Mouse (Mus musculus): Measurements from ENCODE around the gene Elovl6. TPM values are rescaled to one million over a fixed set of nuclear protein-coding genes. Genes with fewer than 3 reads are reported as not detected.

Elovl6 gene
- total RNA-seq, 2 experiments from 2014 or later: 11.8 to 22.7 TPM

- ATAC-seq (replicated peaks; ENCODE audit: poor library complexity): no peak
Measured at GRCm38 (mm10) chr3:129639701-129640100, 107.5 kb downstream of the Elovl6 start.

- no peak for ATAC-seq (replicated peaks; ENCODE audit: poor library complexity)
Measured at GRCm38 (mm10) chr3:129640211-129641000, 108.3 kb downstream of the Elovl6 start.

GRCm38 (mm10) chr3:129641621-129642020 is 109.5 kb downstream of the Elovl6 start:
- ATAC-seq (replicated peaks; ENCODE audit: poor library complexity): no peak

GRCm38 (mm10) chr3:129645409-129645808 is 113.3 kb downstream of the Elovl6 start:
- no peak for ATAC-seq (replicated peaks; ENCODE audit: poor library complexity)

- ATAC-seq (replicated peaks; ENCODE audit: poor library complexity): no peak
Measured at GRCm38 (mm10) chr3:129646781-129647180, 114.6 kb downstream of the Elovl6 start.

GRCm38 (mm10) chr3:129647312-129647711 is 115.2 kb downstream of the Elovl6 start:
- ATAC-seq (replicated peaks; ENCODE audit: poor library complexity): no peak

GRCm38 (mm10) chr3:129648598-129648997 is 116.4 kb downstream of the Elovl6 start:
- no peak for ATAC-seq (replicated peaks; ENCODE audit: poor library complexity)

GRCm38 (mm10) chr3:129649586-129650292 is 117.6 kb downstream of the Elovl6 start:
- no peak for ATAC-seq (replicated peaks; ENCODE audit: poor library complexity)

- ATAC-seq (replicated peaks; ENCODE audit: poor library complexity): no peak
Measured at GRCm38 (mm10) chr3:129650293-129650612, 118.1 kb downstream of the Elovl6 start.

- no peak for ATAC-seq (replicated peaks; ENCODE audit: poor library complexity)
Measured at GRCm38 (mm10) chr3:129650931-129651330, 118.8 kb downstream of the Elovl6 start.

GRCm38 (mm10) chr3:129651765-129652164 is 119.6 kb downstream of the Elovl6 start:
- no peak for ATAC-seq (replicated peaks; ENCODE audit: poor library complexity)

- no peak for ATAC-seq (replicated peaks; ENCODE audit: poor library complexity)
Measured at GRCm38 (mm10) chr3:129652476-129652875, 120.3 kb downstream of the Elovl6 start.

GRCm38 (mm10) chr3:129656540-129656939 is 124.4 kb downstream of the Elovl6 start:
- ATAC-seq (replicated peaks; ENCODE audit: poor library complexity): no peak

GRCm38 (mm10) chr3:129657222-129657621 is 125.1 kb downstream of the Elovl6 start:
- ATAC-seq (replicated peaks; ENCODE audit: poor library complexity): no peak

- ATAC-seq (replicated peaks; ENCODE audit: poor library complexity): peak; percentile 60; the same call in 1 of the 2 replicates
Measured at GRCm38 (mm10) chr3:129657775-129658174, 125.6 kb downstream of the Elovl6 start.

- peak; percentile 92 for ATAC-seq (replicated peaks; ENCODE audit: poor library complexity)
Measured at GRCm38 (mm10) chr3:129658776-129659175, 126.6 kb downstream of the Elovl6 start.

GRCm38 (mm10) chr3:129663906-129664305 is 131.8 kb downstream of the Elovl6 start:
- ATAC-seq (replicated peaks; ENCODE audit: poor library complexity): no peak

- no peak for ATAC-seq (replicated peaks; ENCODE audit: poor library complexity)
Measured at GRCm38 (mm10) chr3:129675923-129676322, 143.8 kb downstream of the Elovl6 start.

GRCm38 (mm10) chr3:129680258-129680657 is 148.1 kb downstream of the Elovl6 start:
- no peak for ATAC-seq (replicated peaks; ENCODE audit: poor library complexity)

- ATAC-seq (replicated peaks; ENCODE audit: poor library complexity): no peak
Measured at GRCm38 (mm10) chr3:129681841-129682240, 149.7 kb downstream of the Elovl6 start.

GRCm38 (mm10) chr3:129682389-129682788 is 150.2 kb downstream of the Elovl6 start:
- no peak for ATAC-seq (replicated peaks; ENCODE audit: poor library complexity)

- peak; percentile 64 for ATAC-seq (replicated peaks; ENCODE audit: poor library complexity)
Measured at GRCm38 (mm10) chr3:129683060-129683679, 151.0 kb downstream of the Elovl6 start.

All from megakaryocyte progenitor cell, adult 5-6 weeks (primary cell).